Mouse (Mus musculus): ENCODE data around the gene Atxn7l2. TPM values are rescaled to one million over a fixed set of nuclear protein-coding genes. Genes with fewer than 3 reads are reported as not detected.

Gene Atxn7l2
- polyA plus RNA-seq, 1 experiment from 2014 or later: 25.7 TPM

DNA sequence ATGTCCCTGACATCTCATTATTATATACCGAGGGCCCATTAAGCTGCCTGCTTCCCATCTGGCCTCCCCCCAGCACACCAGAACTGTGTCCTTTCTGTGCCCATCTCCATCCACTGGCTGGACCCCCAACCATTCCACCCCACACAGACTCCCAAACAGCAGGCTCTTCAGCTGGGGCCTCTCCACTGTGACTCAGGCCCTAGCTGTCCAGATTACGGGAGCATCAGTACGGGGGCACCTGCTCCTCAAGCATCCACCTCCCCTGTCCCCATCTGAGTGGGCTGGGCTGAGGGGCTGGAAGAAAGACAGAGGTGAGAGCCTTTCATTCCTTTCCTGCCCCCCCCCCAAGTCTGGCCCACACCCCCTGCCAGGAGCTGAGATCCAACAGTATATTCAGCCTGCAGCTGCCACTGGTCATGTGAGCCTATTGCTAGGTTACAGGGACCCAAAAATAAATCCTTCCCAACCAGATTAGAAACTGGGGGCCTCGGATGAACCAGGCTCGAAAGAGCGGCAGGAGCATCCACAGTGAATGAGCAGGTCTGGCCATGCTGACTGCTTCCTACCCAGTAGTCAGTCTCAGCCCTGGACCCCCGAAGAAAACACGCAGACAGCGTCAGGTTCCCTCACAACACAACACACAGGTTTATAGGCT is 52.2 kb downstream of the Atxn7l2 start:
- peaks cover 10% of the 10 kb centered on the region; the same call in 1 of the 2 replicates for H3K4me1 ChIP-seq
- no peaks in the 10 kb centered on the region for H3K9me3 ChIP-seq (replicated peaks)
- WGBS: 71% methylated on average over 9 of the region's 9 CpGs
- H3K27ac ChIP-seq: no peak overlapping the region
- no peaks in the 10 kb centered on the region for H3K36me3 ChIP-seq
- no peaks in the 10 kb centered on the region for H3K27me3 ChIP-seq (ENCODE audit: low read depth, poor library complexity, severe bottlenecking)
- H3K4me3 ChIP-seq: no peak overlapping the region
- no peak for DNase-seq (ENCODE audit: low spot score)

DNA sequence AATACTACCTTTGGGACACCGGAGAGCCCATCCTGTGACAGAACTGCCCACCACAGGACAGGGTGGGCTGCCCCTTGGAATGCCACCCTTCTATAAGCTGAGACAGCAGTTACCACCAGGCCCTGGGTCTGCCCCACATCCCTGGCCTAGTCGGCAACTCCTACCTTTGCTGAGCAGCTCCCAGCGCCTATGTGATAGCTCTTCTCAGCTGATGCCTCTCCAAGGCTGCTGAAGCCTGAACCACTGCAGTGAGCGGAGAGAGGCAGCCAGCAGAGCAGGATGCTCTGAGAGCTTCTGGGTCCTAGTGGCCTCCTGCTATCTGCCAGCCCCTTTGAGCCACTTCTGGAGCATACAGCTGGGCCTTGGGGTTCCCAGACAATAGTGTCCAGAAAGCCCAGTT is 56.1 kb downstream of the Atxn7l2 start, which contains the start of gene Gpr61:
Gene Gpr61, minus strand, starts transcription at position 227 of the 400 bp plus-strand sequence.
- no peaks in the 10 kb centered on the region for H3K36me3 ChIP-seq
- no peak within 1 kb of the TSS for H3K27ac ChIP-seq
- no peaks in the 10 kb centered on the region for H3K27me3 ChIP-seq (ENCODE audit: low read depth, poor library complexity, severe bottlenecking)
- 47% methylated on average over 4 of the region's 4 CpGs for WGBS
- H3K4me3 ChIP-seq: no peak within 1 kb of the TSS
- DNase-seq (ENCODE audit: low spot score): no peak
- no peaks in the 10 kb centered on the region for H3K9me3 ChIP-seq (replicated peaks)
- peaks cover 19% of the 10 kb centered on the region; the same call in 1 of the 2 replicates for H3K4me1 ChIP-seq

DNA sequence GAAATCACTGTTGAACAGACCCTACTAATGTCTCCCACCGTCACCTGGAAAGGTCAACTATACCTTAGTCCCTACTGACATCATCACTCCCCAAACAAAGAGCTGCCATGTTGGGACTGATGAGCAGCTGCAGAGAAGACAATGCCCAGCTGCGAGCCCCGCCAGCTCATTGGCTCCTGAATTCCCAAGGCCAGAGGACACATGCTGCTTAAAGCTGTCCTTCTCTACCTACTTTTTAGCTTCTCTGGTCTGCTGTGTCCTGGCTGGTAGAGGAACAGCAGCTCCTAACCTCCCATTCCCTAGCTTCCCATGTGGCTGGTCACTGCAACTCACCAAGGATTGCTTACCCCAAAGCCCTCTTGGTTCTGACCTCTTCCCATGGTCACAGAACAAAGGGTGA is 58.4 kb downstream of the Atxn7l2 start:
- 92% methylated on average over 3 of the region's 3 CpGs for WGBS
- H3K27ac ChIP-seq: no peak overlapping the region

More for the DNA sequence above, 58.4 kb downstream of the Atxn7l2 start:
- peaks cover 19% of the 10 kb centered on the region for H3K4me1 ChIP-seq
- no peaks in the 10 kb centered on the region for H3K27me3 ChIP-seq (ENCODE audit: low read depth, poor library complexity, severe bottlenecking)
- no peaks in the 10 kb centered on the region for H3K9me3 ChIP-seq (replicated peaks)
- no peak for DNase-seq (ENCODE audit: low spot score)
- H3K36me3 ChIP-seq: no peaks in the 10 kb centered on the region
- H3K4me3 ChIP-seq: no peak overlapping the region

Other genes starting within 250 kb of the Atxn7l2 start
- gene Gstm3, start 241.7 kb downstream of the Atxn7l2 start, polyA plus RNA-seq (2016; fragmentation: Nextera tagmentation; extraction: Ambion mirVana): not detected in 2 replicates
- gene Gstm2, start 224.5 kb downstream of the Atxn7l2 start, polyA plus RNA-seq (2016; fragmentation: Nextera tagmentation; extraction: Ambion mirVana): 19.1 and 26.1 TPM in 2 replicates
- gene Gstm1, start 193.0 kb downstream of the Atxn7l2 start, polyA plus RNA-seq (2016; fragmentation: Nextera tagmentation; extraction: Ambion mirVana): 27.5 and 27.8 TPM in 2 replicates
- 11.6 and 15.1 TPM in 2 replicates for gene Gstm4, start 166.0 kb downstream of the Atxn7l2 start, polyA plus RNA-seq (2016; fragmentation: Nextera tagmentation; extraction: Ambion mirVana)
- 68.8 and 69.7 TPM in 2 replicates for gene Ampd2, start 124.3 kb downstream of the Atxn7l2 start, polyA plus RNA-seq (2016; fragmentation: Nextera tagmentation; extraction: Ambion mirVana)
- gene Gnat2, start 118.1 kb downstream of the Atxn7l2 start, polyA plus RNA-seq (2016; fragmentation: Nextera tagmentation; extraction: Ambion mirVana): 1.6 and 2.4 TPM in 2 replicates
- gene Gnai3, start 64.8 kb downstream of the Atxn7l2 start, polyA plus RNA-seq (2016; fragmentation: Nextera tagmentation; extraction: Ambion mirVana): 178 and 197 TPM in 2 replicates
- 0.08 TPM in 1 of 2 replicates, not detected in the other for gene Gpr61, start 56.1 kb downstream of the Atxn7l2 start, polyA plus RNA-seq (2016; fragmentation: Nextera tagmentation; extraction: Ambion mirVana)
- 2.6 and 3.0 TPM in 2 replicates for gene Amigo1, start 24.6 kb downstream of the Atxn7l2 start, polyA plus RNA-seq (2016; fragmentation: Nextera tagmentation; extraction: Ambion mirVana)
- 1.6 and 2.1 TPM in 2 replicates for gene Cyb561d1, start 9.7 kb downstream of the Atxn7l2 start, polyA plus RNA-seq (2016; fragmentation: Nextera tagmentation; extraction: Ambion mirVana)
- gene Sypl2, start 15.7 kb upstream of the Atxn7l2 start, polyA plus RNA-seq (2016; fragmentation: Nextera tagmentation; extraction: Ambion mirVana): 0.23 and 0.56 TPM in 2 replicates
- 374 and 403 TPM in 2 replicates for gene Psma5, start 46.0 kb upstream of the Atxn7l2 start, polyA plus RNA-seq (2016; fragmentation: Nextera tagmentation; extraction: Ambion mirVana)
- gene Sort1, start 73.1 kb upstream of the Atxn7l2 start, polyA plus RNA-seq (2016; fragmentation: Nextera tagmentation; extraction: Ambion mirVana): 9.4 and 12.1 TPM in 2 replicates
- gene Mybphl, start 154.0 kb upstream of the Atxn7l2 start, polyA plus RNA-seq (2016; fragmentation: Nextera tagmentation; extraction: Ambion mirVana): 0.15 TPM in 1 of 2 replicates, not detected in the other
- gene Psrc1, start 172.9 kb upstream of the Atxn7l2 start, polyA plus RNA-seq (2016; fragmentation: Nextera tagmentation; extraction: Ambion mirVana): 96.6 and 100 TPM in 2 replicates
- 4.0 and 4.4 TPM in 2 replicates for gene Celsr2, start 204.6 kb upstream of the Atxn7l2 start, polyA plus RNA-seq (2016; fragmentation: Nextera tagmentation; extraction: Ambion mirVana)
- 117 and 125 TPM in 2 replicates for gene Sars, start 234.3 kb upstream of the Atxn7l2 start, polyA plus RNA-seq (2016; fragmentation: Nextera tagmentation; extraction: Ambion mirVana)